Mouse (Mus musculus): ENCODE measurements around the gene Zwilch. TPM values are rescaled to one million over a fixed set of nuclear protein-coding genes. Genes with fewer than 3 reads are reported as not detected.
"Not testable (repeated sequence)": the region's sequence is repeated elsewhere in the genome, so short reads cannot be mapped to it uniquely, and the experiment has no call there.

Zwilch gene
- polyA plus RNA-seq, 1 experiment from 2014 or later = 4.1 TPM

DNA sequence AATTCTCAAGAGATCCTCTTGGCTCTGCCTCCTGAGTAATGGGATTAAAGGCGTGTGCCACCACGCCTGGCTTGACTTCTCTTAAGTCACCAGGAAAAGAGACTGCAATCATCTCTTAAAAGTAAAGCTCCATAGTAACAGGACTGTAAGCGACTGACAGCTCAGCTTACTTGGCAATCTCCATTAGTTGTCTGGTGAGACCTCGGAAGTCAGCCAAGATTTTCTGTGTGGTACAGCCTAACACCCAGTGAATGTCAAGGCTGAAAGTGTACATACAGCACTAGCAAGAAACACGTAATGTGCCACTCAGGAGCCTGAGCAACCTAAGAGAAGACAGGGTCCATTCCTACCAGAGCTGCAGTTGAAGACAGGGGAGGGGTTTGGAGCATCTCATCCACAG lies 12.4 kb downstream of the Zwilch start:
- Histone ChIP-seq H3K27me3 (ENCODE audit: control insufficient read depth, insufficient read depth, low read length) (no peaks in the 10 kb centered on the region), H3K4me2 (replicated peaks; ENCODE audit: low read depth) (no peak overlapping the region), H3K4me3 (ENCODE audit: low read depth, low read length) (no peak overlapping the region), H3K4me1 (replicated peaks; ENCODE audit: control insufficient read depth, insufficient read depth) (no peaks in the 10 kb centered on the region), H3K27ac (replicated peaks) (no peak overlapping the region), H3K9ac (ENCODE audit: low read length) (no peak overlapping the region), H3K9me3 (ENCODE audit: control insufficient read depth, low read length) (no peaks in the 10 kb centered on the region), H3K36me3 (ENCODE audit: control insufficient read depth, insufficient read depth, low read length) (peaks cover 3% of the 10 kb centered on the region; the same call in 1 of the 2 replicates)
- DNase-seq (ENCODE audit: low spot score) (no peak), ATAC-seq (ENCODE audit: low FRiP score, low TSS enrichment) (no peak)
- 93% methylated on average over 5 of the region's 5 CpGs for WGBS
- no peak for TF ChIP-seq CTCF (IDR thresholded peaks at IDR 0.05; ENCODE audit: low read depth)
- no peak for TF ChIP-seq EP300 (optimal IDR thresholded peaks at IDR 0.05)

DNA sequence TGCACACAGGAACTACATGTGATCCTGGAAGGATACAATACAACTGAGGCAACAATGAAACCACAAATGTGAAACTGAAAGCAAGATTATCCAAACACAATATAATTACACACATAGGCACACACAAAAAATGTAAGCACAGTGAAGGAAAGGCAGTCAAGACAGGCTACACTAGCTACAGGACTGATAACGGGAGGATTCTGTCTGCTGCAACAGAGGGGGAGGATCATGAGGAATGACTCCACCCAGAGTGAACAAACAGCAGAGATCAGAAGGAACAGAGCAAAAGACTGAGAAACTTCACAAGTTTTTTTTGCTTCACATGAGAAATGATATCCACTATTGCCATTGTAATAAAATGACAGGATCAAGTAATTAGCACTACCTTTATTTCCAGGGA lies 16.3 kb downstream of the Zwilch start:
- no peaks in the 10 kb centered on the region for H3K4me1 ChIP-seq (replicated peaks; ENCODE audit: control insufficient read depth, insufficient read depth)
- no peaks in the 10 kb centered on the region for H3K27me3 ChIP-seq (ENCODE audit: control insufficient read depth, insufficient read depth, low read length)
- H3K36me3 ChIP-seq (ENCODE audit: control insufficient read depth, insufficient read depth, low read length) = peaks cover 3% of the 10 kb centered on the region
- no peak overlapping the region for H3K27ac ChIP-seq (replicated peaks)
- no peaks in the 10 kb centered on the region for H3K9me3 ChIP-seq (ENCODE audit: control insufficient read depth, low read length)
- TF ChIP-seq CTCF (IDR thresholded peaks at IDR 0.05; ENCODE audit: low read depth) (no peak), EP300 (optimal IDR thresholded peaks at IDR 0.05) (no peak)
- no peak overlapping the region for H3K4me3 ChIP-seq (ENCODE audit: low read depth, low read length)
- DNase-seq (ENCODE audit: low spot score) = no peak
- ATAC-seq (ENCODE audit: low FRiP score, low TSS enrichment) = no peak
- WGBS = 80% methylated on average over 1 of the region's 1 CpGs
- no peak overlapping the region for H3K4me2 ChIP-seq (replicated peaks; ENCODE audit: low read depth)
- no peak overlapping the region for H3K9ac ChIP-seq (ENCODE audit: low read length)

DNA sequence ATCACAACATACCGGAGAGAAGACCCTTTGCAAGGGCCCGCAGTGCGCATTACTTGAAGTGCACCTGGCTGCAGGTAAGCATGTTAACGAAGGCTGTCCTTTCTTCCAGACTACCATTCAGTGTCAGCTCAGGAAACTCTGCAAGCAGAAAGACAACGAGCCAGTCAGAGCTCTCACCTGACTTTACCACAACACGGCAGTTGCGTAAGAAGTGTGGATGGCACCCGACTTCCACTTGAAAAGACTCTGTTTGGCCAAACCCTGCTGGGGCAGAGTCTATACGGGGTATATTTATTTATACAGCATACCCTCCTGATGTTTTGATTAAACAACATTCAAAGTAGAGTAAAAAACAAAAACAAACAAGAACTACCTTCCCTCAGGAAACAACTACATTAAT lies 33.0 kb downstream of the Zwilch start:
- no peak overlapping the region for H3K9ac ChIP-seq (ENCODE audit: low read length)
- no peak for ATAC-seq (ENCODE audit: low FRiP score, low TSS enrichment)
- H3K27ac ChIP-seq (replicated peaks) = no peak overlapping the region
- H3K4me1 ChIP-seq (replicated peaks; ENCODE audit: control insufficient read depth, insufficient read depth) = no peaks in the 10 kb centered on the region
- H3K9me3 ChIP-seq (ENCODE audit: control insufficient read depth, low read length) = no peaks in the 10 kb centered on the region
- no peak for DNase-seq (ENCODE audit: low spot score)
- WGBS = 83% methylated on average over 9 of the region's 9 CpGs
- TF ChIP-seq EP300 (optimal IDR thresholded peaks at IDR 0.05) = no peak
- TF ChIP-seq CTCF (IDR thresholded peaks at IDR 0.05; ENCODE audit: low read depth) = no peak
- H3K4me2 ChIP-seq (replicated peaks; ENCODE audit: low read depth) = no peak overlapping the region
- no peaks in the 10 kb centered on the region; the same call in 1 of the 2 replicates for H3K36me3 ChIP-seq (ENCODE audit: control insufficient read depth, insufficient read depth, low read length)
- H3K27me3 ChIP-seq (ENCODE audit: control insufficient read depth, insufficient read depth, low read length) = no peaks in the 10 kb centered on the region
- no peak overlapping the region for H3K4me3 ChIP-seq (ENCODE audit: low read depth, low read length)

DNA sequence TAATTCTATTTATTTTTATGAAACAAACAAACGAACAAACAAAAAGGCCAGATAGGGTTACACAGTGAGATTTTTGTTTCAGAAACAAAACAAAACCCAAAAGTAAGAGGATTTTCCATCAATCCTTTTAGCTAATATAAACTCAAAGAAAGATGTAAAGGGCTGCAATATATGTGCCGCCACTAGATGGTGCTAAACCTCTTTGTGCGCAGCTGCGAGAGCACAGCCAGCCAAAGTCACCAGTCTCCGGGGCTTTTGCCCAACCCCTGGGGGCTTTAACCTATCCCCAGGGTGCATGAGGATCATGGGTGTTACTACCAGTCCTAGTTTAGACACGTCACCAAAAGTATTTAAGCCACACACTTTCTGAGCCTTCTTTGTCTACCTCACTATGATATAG lies 34.0 kb downstream of the Zwilch start:
- ATAC-seq (ENCODE audit: low FRiP score, low TSS enrichment); H3K27me3 ChIP-seq (ENCODE audit: control insufficient read depth, insufficient read depth, low read length); H3K4me2 ChIP-seq (replicated peaks; ENCODE audit: low read depth); H3K9me3 ChIP-seq (ENCODE audit: control insufficient read depth, low read length); H3K4me3 ChIP-seq (ENCODE audit: low read depth, low read length); H3K9ac ChIP-seq (ENCODE audit: low read length); H3K36me3 ChIP-seq (ENCODE audit: control insufficient read depth, insufficient read depth, low read length); H3K27ac ChIP-seq (replicated peaks); H3K4me1 ChIP-seq (replicated peaks; ENCODE audit: control insufficient read depth, insufficient read depth): not testable (repeated sequence)
- TF ChIP-seq CTCF (IDR thresholded peaks at IDR 0.05; ENCODE audit: low read depth) = peak; percentile 77
- WGBS = 4% methylated on average over 6 of the region's 6 CpGs
- DNase-seq (ENCODE audit: low spot score) = peak; percentile 43

DNA sequence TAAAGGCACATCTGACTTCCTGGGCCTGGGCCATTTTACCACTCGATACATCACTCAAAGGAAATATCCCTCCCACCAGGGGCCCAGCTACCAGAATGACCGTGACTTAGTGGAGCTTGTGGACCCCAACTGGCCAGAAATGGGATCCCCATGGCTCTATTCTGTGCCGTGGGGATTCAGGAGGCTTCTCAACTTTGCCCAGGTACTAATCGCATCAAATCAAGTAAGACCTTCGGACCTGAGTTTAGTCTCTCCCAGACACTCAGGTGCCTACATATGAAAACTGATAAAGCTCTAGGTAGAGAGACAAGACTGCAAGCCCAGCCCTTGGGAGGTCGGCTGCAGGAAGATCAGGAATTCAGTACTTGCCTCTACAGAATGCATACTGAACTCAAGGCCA lies 41.3 kb downstream of the Zwilch start:
- WGBS = 85% methylated on average over 6 of the region's 6 CpGs
- ATAC-seq (ENCODE audit: low FRiP score, low TSS enrichment) = no peak
- no peak overlapping the region for H3K4me3 ChIP-seq (ENCODE audit: low read depth, low read length)
- no peaks in the 10 kb centered on the region for H3K4me1 ChIP-seq (replicated peaks; ENCODE audit: control insufficient read depth, insufficient read depth)
- DNase-seq (ENCODE audit: low spot score) = no peak
- no peaks in the 10 kb centered on the region for H3K9me3 ChIP-seq (ENCODE audit: control insufficient read depth, low read length)
- no peaks in the 10 kb centered on the region for H3K27me3 ChIP-seq (ENCODE audit: control insufficient read depth, insufficient read depth, low read length)
- no peak overlapping the region for H3K4me2 ChIP-seq (replicated peaks; ENCODE audit: low read depth)
- TF ChIP-seq CTCF (IDR thresholded peaks at IDR 0.05; ENCODE audit: low read depth) (no peak), EP300 (optimal IDR thresholded peaks at IDR 0.05) (no peak)
- H3K9ac ChIP-seq (ENCODE audit: low read length) = no peak overlapping the region
- H3K27ac ChIP-seq (replicated peaks) = no peak overlapping the region
- no peaks in the 10 kb centered on the region; the same call in 1 of the 2 replicates for H3K36me3 ChIP-seq (ENCODE audit: control insufficient read depth, insufficient read depth, low read length)

DNA sequence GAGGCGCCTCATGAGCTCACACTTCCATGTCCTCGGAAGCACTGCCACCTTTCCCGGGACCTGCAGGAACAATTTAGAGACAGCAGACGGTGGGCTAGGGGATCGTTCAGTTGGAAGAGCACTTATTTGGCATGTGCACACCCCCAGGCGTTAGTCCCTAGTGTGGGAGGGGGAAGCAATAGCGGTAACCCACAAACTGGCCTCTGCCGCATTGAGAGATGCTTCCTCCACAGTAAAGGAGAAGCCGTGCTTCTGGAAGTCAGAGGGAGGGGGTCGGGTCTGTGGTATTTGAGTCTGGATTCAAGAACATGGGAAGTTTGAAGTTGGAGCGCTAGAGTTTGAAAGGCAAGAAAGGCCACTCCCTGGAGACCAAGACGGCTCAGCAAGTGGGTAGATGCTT lies 46.8 kb downstream of the Zwilch start:
- DNase-seq (ENCODE audit: low spot score) (no peak), ATAC-seq (ENCODE audit: low FRiP score, low TSS enrichment) (no peak)
- Histone ChIP-seq H3K27me3 (ENCODE audit: control insufficient read depth, insufficient read depth, low read length) (no peaks in the 10 kb centered on the region), H3K9ac (ENCODE audit: low read length) (no peak overlapping the region), H3K27ac (replicated peaks) (no peak overlapping the region), H3K9me3 (ENCODE audit: control insufficient read depth, low read length) (no peaks in the 10 kb centered on the region), H3K4me2 (replicated peaks; ENCODE audit: low read depth) (no peak overlapping the region), H3K4me1 (replicated peaks; ENCODE audit: control insufficient read depth, insufficient read depth) (no peaks in the 10 kb centered on the region), H3K4me3 (ENCODE audit: low read depth, low read length) (no peak overlapping the region), H3K36me3 (ENCODE audit: control insufficient read depth, insufficient read depth, low read length) (no peaks in the 10 kb centered on the region)
- WGBS = 51% methylated on average over 12 of the region's 12 CpGs
- no peak for TF ChIP-seq CTCF (IDR thresholded peaks at IDR 0.05; ENCODE audit: low read depth)
- TF ChIP-seq EP300 (optimal IDR thresholded peaks at IDR 0.05) = no peak

Measured in stomach, postnatal 0 days (tissue).